Mouse (Mus musculus) testis, adult 2 months (tissue): ENCODE data around the gene Slamf7.

Experiments used
- CTCF ChIP-seq: fragments of 200-500 bp; IDR thresholded peaks from 2 replicates; pipeline ENCODE4 v1.5.1; 2012; ENCODE audit warnings: low read depth, mild to moderate bottlenecking, inconsistent platforms, low read length, moderate library complexity; ENCODE audit not compliant: control insufficient read depth, insufficient read depth, insufficient replicate concordance
- POLR2A ChIP-seq: fragments of 200-500 bp; IDR thresholded peaks from 2 replicates; pipeline ENCODE4 v1.6.1; 2012; ENCODE audit warnings: low read depth, mild to moderate bottlenecking, inconsistent platforms, low read length, moderate library complexity; ENCODE audit not compliant: control insufficient read depth

- TF ChIP-seq CTCF: no peak
- no peak for TF ChIP-seq POLR2A
Measured at GRCm38 (mm10) chr1:171635696-171636095, 17.1 kb downstream of the Slamf7 start.
